Mouse (Mus musculus): Measurements from ENCODE around the gene Spsb1. TPM values are rescaled to one million over a fixed set of nuclear protein-coding genes. Genes with fewer than 3 reads are reported as not detected.

Spsb1 gene
- polyA plus RNA-seq, 1 experiment from 2014 or later: 9.0 TPM

DNA sequence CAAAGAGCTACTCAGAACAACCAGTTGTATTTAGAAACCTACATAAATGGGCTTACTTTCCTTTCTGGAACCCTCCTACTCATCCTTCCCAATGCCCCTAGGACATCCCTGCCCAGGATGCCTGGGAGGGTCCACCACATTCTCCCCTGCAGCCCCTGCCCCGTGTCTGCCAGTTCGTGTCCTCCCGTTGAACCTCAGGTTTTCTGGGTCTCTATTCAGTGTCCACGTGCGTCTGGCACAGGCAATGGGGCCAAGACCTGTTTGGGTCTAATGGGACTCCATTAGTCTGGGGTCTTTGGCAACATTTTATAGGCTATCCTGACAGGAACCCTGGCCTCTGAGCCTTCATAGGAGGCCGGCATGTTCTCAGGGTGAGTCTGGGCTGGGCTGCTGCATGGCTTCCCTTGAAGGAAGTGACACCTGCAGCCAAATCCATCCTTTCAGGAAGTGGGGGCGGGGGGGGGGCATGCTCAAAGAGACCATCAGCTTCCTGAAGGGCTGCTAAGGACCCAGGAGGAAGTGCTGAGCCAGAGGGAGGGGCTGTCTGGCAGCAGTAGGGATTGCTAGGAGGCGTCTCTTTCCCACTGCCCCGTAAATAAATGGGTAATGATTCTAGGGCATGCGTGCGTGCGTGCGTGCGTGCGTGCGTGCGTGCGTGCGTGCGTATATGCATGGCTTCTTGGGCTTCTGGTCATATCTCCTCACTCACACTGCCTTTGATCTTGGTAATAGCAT is 65.9 kb downstream of the Spsb1 start:
- peak; percentile 32 for DNase-seq (ENCODE audit: low spot score)

GRCm38 (mm10) chr4:149888156-149888555 is 66.7 kb downstream of the Spsb1 start:
- DNase-seq (ENCODE audit: low spot score): no peak

GRCm38 (mm10) chr4:149886298-149887271 is 68.3 kb downstream of the Spsb1 start:
- DNase-seq (ENCODE audit: low spot score): no peak

DNA sequence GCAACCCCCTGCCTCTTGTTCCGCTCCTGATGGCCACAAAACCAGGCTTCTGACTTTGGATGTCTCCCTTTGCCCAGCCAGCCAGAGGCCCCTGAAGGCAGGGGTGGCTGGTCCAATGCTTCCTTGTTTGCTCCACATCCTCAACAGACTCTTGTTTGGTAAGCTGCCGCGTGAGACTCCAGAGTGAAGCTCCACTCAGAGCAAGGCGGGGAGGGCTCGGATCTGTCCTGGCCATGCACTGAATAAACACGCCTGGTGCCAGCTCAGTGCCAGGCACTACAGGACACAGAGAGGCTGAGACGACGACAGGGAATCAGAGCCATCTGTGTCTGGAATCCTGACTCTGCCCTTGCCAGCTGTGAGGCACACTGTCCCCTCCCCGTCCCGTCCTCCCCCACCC is 70.9 kb downstream of the Spsb1 start:
- DNase-seq (ENCODE audit: low spot score): no peak

GRCm38 (mm10) chr4:149882139-149882916 is 72.5 kb downstream of the Spsb1 start:
- no peak for DNase-seq (ENCODE audit: low spot score)

GRCm38 (mm10) chr4:149880908-149881307 is 73.9 kb downstream of the Spsb1 start:
- no peak for DNase-seq (ENCODE audit: low spot score)

GRCm38 (mm10) chr4:149879980-149880379 is 74.9 kb downstream of the Spsb1 start:
- peak; percentile 66 for DNase-seq (ENCODE audit: low spot score)

GRCm38 (mm10) chr4:149878021-149878449 is 76.8 kb downstream of the Spsb1 start:
- no peak for DNase-seq (ENCODE audit: low spot score)

- DNase-seq (ENCODE audit: low spot score): no peak
These were observed 77.6 kb downstream of the Spsb1 start for GRCm38 (mm10) chr4:149877202-149877601.

DNA sequence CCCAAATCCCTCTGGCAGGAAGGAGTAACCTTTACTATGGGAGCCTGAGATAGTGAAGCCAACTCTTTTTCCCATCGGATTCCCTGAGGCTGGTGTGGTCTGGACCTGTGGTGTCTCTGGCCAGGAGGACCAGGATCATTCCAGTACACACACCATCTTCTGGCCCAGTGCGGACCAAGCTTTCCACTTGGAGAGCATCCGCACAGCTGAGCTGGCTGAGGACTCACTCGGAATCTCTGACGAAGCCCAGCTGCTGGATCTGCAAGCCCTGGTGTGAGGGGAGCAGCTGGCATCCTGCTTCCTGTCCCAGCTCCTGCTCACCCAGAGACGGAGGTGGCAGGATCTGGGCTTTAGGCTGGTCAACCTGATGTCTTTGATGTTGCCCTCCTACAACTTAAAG is 78.1 kb downstream of the Spsb1 start:
- DNase-seq (ENCODE audit: low spot score): no peak

DNA sequence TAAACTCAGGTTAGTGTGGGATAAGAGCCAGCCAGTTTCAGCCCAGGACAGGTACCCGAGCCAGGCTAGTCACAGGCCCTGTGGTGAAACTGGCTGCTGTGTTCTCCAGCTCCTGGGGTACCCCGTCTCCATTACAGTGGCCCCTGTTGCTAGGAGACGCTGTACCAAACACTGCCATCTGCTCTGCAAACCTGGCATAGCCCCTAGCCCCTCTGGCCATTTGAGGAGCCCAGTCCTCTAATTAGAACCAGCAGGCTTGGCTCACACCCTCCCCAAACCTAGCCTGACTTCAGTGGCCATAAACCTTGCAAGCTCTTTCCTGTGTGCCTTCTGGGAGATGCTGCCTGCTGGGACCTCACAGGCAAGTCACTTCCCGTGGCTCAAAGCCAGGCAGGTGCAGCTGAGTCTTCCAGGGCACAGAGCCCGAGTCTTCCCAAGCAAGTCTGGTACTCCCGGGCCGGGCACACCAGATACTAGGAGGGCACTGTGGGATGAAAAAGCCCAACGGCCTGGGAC is 78.8 kb downstream of the Spsb1 start:
- DNase-seq (ENCODE audit: low spot score): no peak

DNA sequence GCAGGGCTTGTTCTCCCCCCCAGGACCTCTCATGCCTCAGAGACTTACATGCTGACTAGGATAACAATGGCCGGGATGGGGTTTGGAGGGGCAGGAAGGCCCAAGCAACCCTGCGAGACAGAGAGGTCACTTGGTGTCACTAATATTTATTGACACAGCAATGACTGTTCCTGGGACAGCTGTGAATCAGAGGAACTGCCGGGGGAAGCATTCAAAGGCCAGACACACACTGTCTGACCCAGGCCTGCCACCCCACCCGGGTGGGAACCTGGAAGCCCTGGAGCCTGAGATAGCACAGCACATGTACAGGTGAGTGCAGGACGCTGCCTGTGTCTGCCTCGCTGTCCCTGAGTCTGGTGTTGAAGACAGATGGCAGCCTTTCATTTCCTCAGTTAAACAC is 79.5 kb downstream of the Spsb1 start:
- no peak for DNase-seq (ENCODE audit: low spot score)

DNA sequence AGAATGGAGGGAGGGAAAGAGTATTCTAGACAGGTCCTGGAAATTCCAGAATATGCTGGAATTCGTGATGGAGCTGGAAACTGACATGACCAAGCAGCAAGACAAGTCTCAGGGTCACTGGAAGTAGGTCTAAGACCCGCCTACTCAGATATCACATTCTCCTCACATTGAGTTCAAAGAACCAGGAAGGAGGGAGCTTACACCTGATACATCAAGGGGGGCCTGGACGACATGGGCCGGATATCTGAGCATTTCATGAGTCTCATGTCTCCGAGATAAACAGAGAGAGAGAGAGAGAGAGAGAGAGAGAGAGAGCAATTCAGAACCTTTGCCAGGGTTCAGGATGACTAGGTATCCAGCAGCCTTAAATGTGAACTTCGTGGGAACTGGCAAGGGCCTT is 82.6 kb downstream of the Spsb1 start:
- no peak for DNase-seq (ENCODE audit: low spot score)

- peak; percentile 56 for DNase-seq (ENCODE audit: low spot score)
These were observed 83.3 kb downstream of the Spsb1 start for GRCm38 (mm10) chr4:149871582-149871981.

DNA sequence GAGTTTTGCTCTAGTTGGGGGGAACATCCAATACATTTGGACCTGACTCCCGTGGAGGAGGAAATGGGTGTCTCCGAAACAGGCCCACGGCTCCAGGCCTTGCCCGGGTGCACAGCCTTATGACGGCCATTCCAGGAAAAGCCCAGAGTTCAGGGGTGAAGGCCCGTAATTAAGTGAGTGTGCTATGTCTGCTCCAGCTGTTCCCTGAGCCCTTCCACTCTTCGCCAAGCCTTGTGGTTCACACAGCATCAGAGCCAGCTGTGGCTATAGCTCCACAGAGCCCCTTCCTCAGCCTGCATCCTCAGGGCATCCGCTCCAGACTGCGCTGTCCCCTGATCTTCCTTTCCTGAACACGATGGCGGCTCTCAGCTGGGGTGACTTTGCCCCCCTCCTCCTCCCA is 83.8 kb downstream of the Spsb1 start:
- peak; percentile 45 for DNase-seq (ENCODE audit: low spot score)

- no peak for DNase-seq (ENCODE audit: low spot score)
These were observed 84.4 kb downstream of the Spsb1 start for GRCm38 (mm10) chr4:149870412-149870811.

- DNase-seq (ENCODE audit: low spot score): no peak
These were observed 86.1 kb downstream of the Spsb1 start for GRCm38 (mm10) chr4:149868725-149869124.

- no peak for DNase-seq (ENCODE audit: low spot score)
These were observed 86.8 kb downstream of the Spsb1 start for GRCm38 (mm10) chr4:149868009-149868408.

DNA sequence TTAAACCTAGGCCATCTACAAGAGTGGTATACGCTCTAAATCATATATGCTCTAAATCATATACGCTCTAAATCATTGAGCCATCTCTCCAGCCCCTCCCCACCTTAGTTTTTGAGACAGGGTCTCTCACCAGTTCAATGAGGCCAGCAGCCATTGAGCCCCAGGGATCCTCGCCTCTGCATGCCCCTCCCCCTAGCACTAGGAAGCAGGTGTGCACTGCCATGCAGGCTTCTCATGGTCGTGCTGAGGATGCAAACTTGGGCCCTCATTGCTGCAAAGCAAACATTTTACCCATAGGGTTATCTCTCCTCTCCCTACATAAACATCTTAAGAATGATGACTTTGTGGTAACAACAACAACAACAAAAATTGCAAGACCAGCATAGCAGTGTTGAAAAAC is 87.5 kb downstream of the Spsb1 start:
- DNase-seq (ENCODE audit: low spot score): peak; percentile 55

DNA sequence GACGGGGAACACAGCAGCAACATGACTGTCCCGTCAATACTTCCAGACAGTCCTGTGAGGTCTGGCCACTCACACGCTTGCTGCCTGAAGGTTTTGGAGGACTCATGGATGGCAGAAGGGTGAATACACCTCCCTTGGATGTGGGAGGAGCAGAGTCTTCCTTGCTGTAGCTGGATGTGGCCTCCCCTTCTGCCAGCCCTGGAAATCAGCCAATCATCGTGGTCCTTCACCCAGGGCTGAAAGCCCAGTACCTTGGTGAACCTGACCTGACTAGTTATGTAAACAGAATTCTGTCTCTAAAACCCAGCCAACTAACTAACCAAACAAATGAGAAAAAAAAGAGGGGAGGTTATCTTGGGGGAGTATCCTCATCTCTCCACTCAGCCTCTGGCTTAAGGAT is 90.4 kb downstream of the Spsb1 start:
- DNase-seq (ENCODE audit: low spot score): no peak

DNA sequence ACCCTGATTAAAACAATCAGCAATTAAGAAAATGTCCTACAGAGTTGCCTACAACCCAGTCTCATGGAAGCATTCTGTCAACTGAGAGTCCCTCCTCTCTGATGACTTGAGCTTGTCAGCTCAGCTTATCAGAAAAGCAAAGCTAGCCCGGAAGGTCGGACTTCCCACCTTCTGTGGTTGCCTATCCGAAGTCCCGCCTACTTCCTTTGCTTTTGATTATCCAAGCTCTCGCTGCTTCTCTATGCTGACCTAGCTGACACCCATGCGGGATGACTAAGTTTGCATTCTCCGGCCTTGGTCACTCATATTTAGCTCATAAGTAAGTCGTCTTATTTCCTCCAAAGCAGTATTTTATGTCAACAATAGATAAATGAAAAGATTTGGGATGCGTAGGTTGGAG is 91.3 kb downstream of the Spsb1 start:
- no peak for DNase-seq (ENCODE audit: low spot score)
